In genomic region chr6:82402501-82403495, GRCm38 (mm10) we compare ENCODE assay signal across 8 mouse cellular contexts. TPM values are rescaled to one million over a fixed set of nuclear protein-coding genes. Genes with fewer than 3 reads are reported as not detected.
DNase-seq lines count a peak whose midpoint lies in the region; ATAC-seq and TF ChIP-seq lines count a peak whose summit lies in the region.

No protein-coding gene starts in this region.

- no peaks in the 10 kb centered on the region for H3K4me1 ChIP-seq in ES-Bruce4 (ENCODE audit: control insufficient read depth, insufficient read depth, low read length)
- H3K4me1 ChIP-seq in hindbrain, embryonic 10.5 days (replicated peaks), result peaks cover 22% of the 10 kb centered on the region
- no peaks in the 10 kb centered on the region; the same call in 1 of the 2 replicates for H3K4me1 ChIP-seq in liver, embryonic 13.5 days (replicated peaks)
- peaks cover 7% of the 10 kb centered on the region; the same call in 1 of the 2 replicates for H3K4me1 ChIP-seq in neural tube, embryonic 14.5 days (ENCODE audit: control insufficient read depth, insufficient read depth, low read length)
- no peaks in the 10 kb centered on the region for H3K4me1 ChIP-seq in thymus, adult 2 months (replicated peaks; ENCODE audit: control insufficient read depth, insufficient read depth, low read length)

- TF ChIP-seq POLR2A in ES-Bruce4 (IDR thresholded peaks at IDR 0.05; ENCODE audit: insufficient read depth, low read length), result no peak
- no peak for TF ChIP-seq POLR2A in thymus, adult 2 months (IDR thresholded peaks at IDR 0.05; ENCODE audit: control insufficient read depth, extremely low read depth, insufficient read depth, low read length, poor library complexity)

- H3K4me2 ChIP-seq in liver, embryonic 13.5 days, result peak overlapping the region; percentile 17; the same call in 1 of the 2 replicates
- H3K4me2 ChIP-seq in neural tube, embryonic 14.5 days (ENCODE audit: low read depth, low read length), result peak overlapping the region; percentile 84

- no peak for ATAC-seq in liver, embryonic 13.5 days (ENCODE audit: low read depth)
- ATAC-seq in neural tube, embryonic 14.5 days (ENCODE audit: low read depth), result peak; percentile 75

- H3K9me3 ChIP-seq in ES-Bruce4 (replicated peaks; ENCODE audit: control insufficient read depth, insufficient read depth, low read length, poor library complexity, severe bottlenecking), result no peaks in the 10 kb centered on the region
- H3K9me3 ChIP-seq in hindbrain, embryonic 10.5 days, result no peaks in the 10 kb centered on the region
- H3K9me3 ChIP-seq in liver, embryonic 13.5 days (replicated peaks), result no peaks in the 10 kb centered on the region
- H3K9me3 ChIP-seq in neural tube, embryonic 14.5 days (ENCODE audit: control insufficient read depth, low read length), result no peaks in the 10 kb centered on the region

- H3K27ac ChIP-seq in ES-Bruce4 (ENCODE audit: insufficient read depth, low read length), result no peak overlapping the region
- H3K27ac ChIP-seq in hindbrain, embryonic 10.5 days, result no peak overlapping the region
- H3K27ac ChIP-seq in liver, embryonic 13.5 days, result no peak overlapping the region
- H3K27ac ChIP-seq in neural tube, embryonic 14.5 days (ENCODE audit: low read depth, low read length), result peak overlapping the region; percentile 40
- no peak overlapping the region for H3K27ac ChIP-seq in thymus, adult 2 months (ENCODE audit: control insufficient read depth, insufficient read depth, low read length)

- no peaks in the 10 kb centered on the region for H3K27me3 ChIP-seq in ES-Bruce4 (ENCODE audit: control insufficient read depth, insufficient read depth, low read length, poor library complexity, severe bottlenecking)
- peaks cover 61% of the 10 kb centered on the region for H3K27me3 ChIP-seq in hindbrain, embryonic 10.5 days (ENCODE audit: insufficient read depth, poor library complexity, severe bottlenecking)
- H3K27me3 ChIP-seq in liver, embryonic 13.5 days, result peaks cover 56% of the 10 kb centered on the region
- peaks cover 6% of the 10 kb centered on the region for H3K27me3 ChIP-seq in neural tube, embryonic 14.5 days (ENCODE audit: control insufficient read depth, insufficient read depth, low read length)
- H3K27me3 ChIP-seq in thymus, adult 2 months (ENCODE audit: control insufficient read depth, insufficient read depth, low read length), result no peaks in the 10 kb centered on the region; the same call in 1 of the 2 replicates

- peak overlapping the region; percentile 40 for H3K4me3 ChIP-seq in ES-Bruce4 (ENCODE audit: low read depth, low read length)
- H3K4me3 ChIP-seq in hindbrain, embryonic 10.5 days, result peak overlapping the region; percentile 52
- H3K4me3 ChIP-seq in liver, embryonic 13.5 days (replicated peaks), result no peak overlapping the region
- peak overlapping the region; percentile 35 for H3K4me3 ChIP-seq in neural tube, embryonic 14.5 days (ENCODE audit: low read depth, low read length)
- no peak overlapping the region for H3K4me3 ChIP-seq in thymus, adult 2 months (ENCODE audit: control insufficient read depth, insufficient read depth, low read length)

- TF ChIP-seq EP300 in ES-Bruce4 (IDR thresholded peaks at IDR 0.05; ENCODE audit: insufficient read depth, low read depth, low read length), result no peak

- no peak overlapping the region for H3K9ac ChIP-seq in ES-Bruce4 (ENCODE audit: low read depth, poor library complexity, severe bottlenecking)
- no peak overlapping the region for H3K9ac ChIP-seq in liver, embryonic 13.5 days
- H3K9ac ChIP-seq in neural tube, embryonic 14.5 days (replicated peaks; ENCODE audit: low read depth, low read length), result peak overlapping the region; percentile 53

- TF ChIP-seq CTCF in ES-Bruce4 (IDR thresholded peaks at IDR 0.05; ENCODE audit: low read depth, low read length), result peak; percentile 32
- no peak for TF ChIP-seq CTCF in thymus, adult 2 months (IDR thresholded peaks at IDR 0.05; ENCODE audit: borderline replicate concordance, control insufficient read depth, extremely low read depth, insufficient read depth, low read length, poor library complexity)

- peak; percentile 14 for DNase-seq in cerebellum, adult 11-12 months
- no peak for DNase-seq in cerebellum, adult 9-11 months
- DNase-seq in embryo, embryonic 9.5 days (ENCODE audit: extremely low spot score), result peak; percentile 61
- peak; percentile 62 for DNase-seq in hindbrain, embryonic 10.5 days (ENCODE audit: low spot score)
- DNase-seq in liver, embryonic 13.5 days, result no peak
- no peak for DNase-seq in thymus, adult 2 months

- WGBS in hindbrain, embryonic 10.5 days, result 2% methylated on average over 34 of the region's 34 CpGs
- WGBS in liver, embryonic 13.5 days (ENCODE audit: insufficient replicate concordance), result 4% methylated on average over 34 of the region's 34 CpGs
- 2% methylated on average over 34 of the region's 34 CpGs for WGBS in neural tube, embryonic 14.5 days
- WGBS in thymus, adult 2 months, result 6% methylated on average over 34 of the region's 34 CpGs

- no peaks in the 10 kb centered on the region for H3K36me3 ChIP-seq in ES-Bruce4 (ENCODE audit: control insufficient read depth, insufficient read depth, low read length, poor library complexity, severe bottlenecking)
- H3K36me3 ChIP-seq in hindbrain, embryonic 10.5 days, result no peaks in the 10 kb centered on the region
- H3K36me3 ChIP-seq in liver, embryonic 13.5 days, result no peaks in the 10 kb centered on the region
- H3K36me3 ChIP-seq in neural tube, embryonic 14.5 days (ENCODE audit: control insufficient read depth, insufficient read depth, low read length), result no peaks in the 10 kb centered on the region
- H3K36me3 ChIP-seq in thymus, adult 2 months (ENCODE audit: control insufficient read depth, insufficient read depth, low read length), result no peaks in the 10 kb centered on the region

RNA-seq across cellular contexts. Expression of gene Tacr1, which starts 0.7 kb away (rescaled TPM):
- polyA plus RNA-seq in ES-Bruce4 (2011; ENCODE audit: insufficient read depth, insufficient read length, low read depth, missing spikeins), result not detected in 2 replicates
- polyA plus RNA-seq in hindbrain, embryonic 10.5 days (2016; fragmentation: Nextera tagmentation; extraction: Ambion mirVana), result 0.46 and 0.59 TPM in 2 replicates
- not detected in 2 replicates for polyA plus RNA-seq in liver, embryonic 13.5 days (2015; fragmentation: Nextera tagmentation; extraction: Ambion mirVana)
- polyA plus RNA-seq in neural tube, embryonic 14.5 days (2014; fragmentation: Nextera tagmentation; extraction: Ambion mirVana), result 6.8 and 7.2 TPM in 2 replicates
- 0.60 and 0.70 TPM in 2 replicates for polyA plus RNA-seq in thymus, adult 2 months (2012; rRNA removed)

Comparison
In these comparisons a context has a peak if more than half of its experiments do, and no peak if none do; other contexts are left out.
1. DNase-seq: peak in cerebellum, adult 11-12 months (single experiment), embryo, embryonic 9.5 days (single experiment) and hindbrain, embryonic 10.5 days (single experiment); none in cerebellum, adult 9-11 months (single experiment), liver, embryonic 13.5 days (single experiment) and thymus, adult 2 months (single experiment).
2. H3K4me3 ChIP-seq: peak in ES-Bruce4 (single experiment), hindbrain, embryonic 10.5 days (single experiment) and neural tube, embryonic 14.5 days (single experiment); none in liver, embryonic 13.5 days (single experiment) and thymus, adult 2 months (single experiment).